Mouse (Mus musculus) CH12.LX (cell line): ENCODE measurements around the gene H2-Q6. TPM values are rescaled to one million over a fixed set of nuclear protein-coding genes. Genes with fewer than 3 reads are reported as not detected.
"Not testable (repeated sequence)": the region's sequence is repeated elsewhere in the genome, so short reads cannot be mapped to it uniquely, and the experiment has no call there.

ENCODE experiments used
- DNase-seq: peaks from one replicate; pipeline ENCODE4 v3.0.0-alpha.2; 2013; ENCODE audit errors: extremely low read depth
- H3K27ac ChIP-seq: 2 replicates; pipeline ENCODE4 v1.5.1; 2012; ENCODE audit warnings: low read depth, mild to moderate bottlenecking, control low read depth, moderate library complexity; ENCODE audit not compliant: insufficient read depth
- H3K27me3 ChIP-seq: replicated peaks from 2 replicates; pipeline ENCODE3; 2012; ENCODE audit warnings: inconsistent platforms
- H3K36me3 ChIP-seq, 2 experiments: replicated peaks in 1 of 2; 2 replicates each; pipeline versions ENCODE3 to v1.6.1; 2012; ENCODE audit warnings: inconsistent platforms in 1 of 2, low read length in 1 of 2, mild to moderate bottlenecking in 1 of 2, mixed read lengths in 1 of 2, moderate library complexity in 1 of 2; ENCODE audit not compliant: control insufficient read depth in 1 of 2, insufficient read depth in 1 of 2
- H3K4me1 ChIP-seq, 2 experiments: 2 replicates each; pipeline ENCODE4 v1.6.1; 2012; ENCODE audit warnings: inconsistent platforms in 1 of 2, moderate library complexity in 1 of 2; ENCODE audit not compliant: insufficient read depth in 2 of 2, control insufficient read depth in 1 of 2
- H3K4me2 ChIP-seq: 2 replicates; pipeline ENCODE4 v1.6.1; 2012; ENCODE audit warnings: low read depth, mild to moderate bottlenecking, control low read depth; ENCODE audit not compliant: poor library complexity, insufficient read depth, severe bottlenecking
- H3K4me3 ChIP-seq, 3 experiments: fragments of 150-350 bp in 1 of 3; sonication (generic) in 1 of 3; replicated peaks in 1 of 3; 2 replicates each; pipeline versions ENCODE3 to v1.5.1; 2011 to 2012; ENCODE audit warnings: low read depth in 2 of 3, low read length in 2 of 3, mild to moderate bottlenecking in 2 of 3, moderate library complexity in 2 of 3, control low read depth in 1 of 3, improper control_type of control experiment in 1 of 3, inconsistent platforms in 1 of 3, mixed read lengths in 1 of 3; ENCODE audit not compliant: poor library complexity in 1 of 3
- H3K79me2 ChIP-seq: replicated peaks from 2 replicates; pipeline ENCODE4 v1.6.1; 2012; ENCODE audit warnings: mild to moderate bottlenecking, moderate library complexity; ENCODE audit not compliant: control insufficient read depth, poor library complexity, insufficient read depth, severe bottlenecking; ENCODE audit errors: extremely low read depth
- H3K9ac ChIP-seq: 2 replicates; pipeline ENCODE4 v1.6.1; 2012; ENCODE audit warnings: low read depth, mild to moderate bottlenecking, control low read depth, moderate library complexity; ENCODE audit not compliant: insufficient read depth
- H3K9me3 ChIP-seq: replicated peaks from 2 replicates; pipeline ENCODE3; 2012; ENCODE audit warnings: low read length, inconsistent platforms, mixed read lengths
- CTCF ChIP-seq, 2 experiments: IDR thresholded peaks in 1 of 2; conservative IDR thresholded peaks in 1 of 2; 2 replicates each; pipeline ENCODE4 v1.5.1; 2011 to 2012; ENCODE audit warnings: low read depth in 2 of 2, low read length in 2 of 2, improper control_type of control experiment in 1 of 2, inconsistent platforms in 1 of 2, mild to moderate bottlenecking in 1 of 2, moderate library complexity in 1 of 2
- POLR2AphosphoS2 ChIP-seq: IDR thresholded peaks from 2 replicates; pipeline ENCODE4 v1.6.1; 2011; ENCODE audit warnings: low read depth, low read length, improper control_type of control experiment
- RAD21 ChIP-seq: IDR thresholded peaks from 2 replicates; pipeline ENCODE4 v1.6.1; 2011; ENCODE audit warnings: low read depth, mild to moderate bottlenecking, low read length, improper control_type of control experiment, moderate library complexity
- SMC3 ChIP-seq: IDR thresholded peaks from 2 replicates; pipeline ENCODE4 v1.6.1; 2011; ENCODE audit warnings: low read depth, low read length, improper control_type of control experiment
- dilution Hi-C: fragments of 300-500 bp; cut with MboI; formaldehyde crosslinking; loops from 2 replicates; pipeline ENCODE4 v1.14.3; 2020; ENCODE audit warnings: low sequenced_read_pairs; ENCODE audit not compliant: extremely low pct_unique_long_range_greater_than_20kb, extremely low pct_ligation_motif_present
- in situ Hi-C: fragments of 300-500 bp; cut with MboI; formaldehyde crosslinking; loops from 3 replicates; pipeline ENCODE4 v1.14.3; 2019; ENCODE audit warnings: low sequenced_read_pairs, low pct_ligation_motif_present, low pct_unique_long_range_greater_than_20kb, mixed read lengths
- polyA plus RNA-seq: library from polyadenylated mRNA; unstranded; fragments of >175 nt; gene quantifications from 2 replicates; pipeline ENCODE4 v1.2.1, GENCODE M21; 2012; ENCODE audit warnings: low read depth; ENCODE audit not compliant: insufficient read length
- total RNA-seq, 2 experiments: library from RNA; depleted of rRNA; stranded (reverse); fragments of 300-350 nt in 1 of 2; fragments of >200 nt in 1 of 2; gene quantifications; 2 replicates each; pipeline ENCODE4 v1.2.3; 2012 to 2014

Gene H2-Q6
- total and polyA plus RNA-seq, 3 experiments: 54.3 to 122 (median 90.3) TPM

GRCm38 (mm10) chr17:35430671-35431070 lies 6.0 kb downstream of the H2-Q6 start:
- H3K4me1 ChIP-seq, dilution Hi-C loops, H3K4me3 ChIP-seq, H3K27ac ChIP-seq, H3K9ac ChIP-seq, in situ Hi-C loops, H3K9me3 ChIP-seq, H3K4me2 ChIP-seq, DNase-seq, H3K79me2 ChIP-seq, H3K27me3 ChIP-seq: not testable (repeated sequence)
- TF ChIP-seq POLR2AphosphoS2: 0 out of 2 replicates have a peak, but pooled peaks have one; percentile 39
- peaks cover 8 to 22% of the 10 kb centered on the region in 2 experiments for H3K36me3 ChIP-seq

- H3K27me3 ChIP-seq, H3K4me2 ChIP-seq, dilution Hi-C loops, H3K9me3 ChIP-seq, H3K4me1 ChIP-seq, H3K79me2 ChIP-seq, DNase-seq, H3K9ac ChIP-seq, H3K4me3 ChIP-seq, in situ Hi-C loops, H3K27ac ChIP-seq: not testable (repeated sequence)
- peaks cover 8 to 17% of the 10 kb centered on the region in 2 experiments for H3K36me3 ChIP-seq
Observed at GRCm38 (mm10) chr17:35432167-35432566, 7.5 kb downstream of the H2-Q6 start.

- H3K4me1 ChIP-seq, H3K27ac ChIP-seq, in situ Hi-C loops, H3K4me2 ChIP-seq, dilution Hi-C loops, H3K4me3 ChIP-seq, H3K36me3 ChIP-seq, H3K79me2 ChIP-seq, H3K9me3 ChIP-seq, H3K27me3 ChIP-seq, H3K9ac ChIP-seq: not testable (repeated sequence)
- TF ChIP-seq SMC3 (peak; percentile 26; the same call in 1 of the 2 replicates), RAD21 (peak; percentile 41), CTCF (conservative IDR thresholded peaks at IDR 0.05 in 1 of 2, IDR thresholded peaks at IDR 0.05 in 1 of 2; ENCODE audit: low read depth in 2 of 2, low read length in 2 of 2) (peak; percentile 59 to 79)
- DNase-seq: peak; percentile 38
Observed at GRCm38 (mm10) chr17:35434836-35435235, 10.2 kb downstream of the H2-Q6 start.

DNA sequence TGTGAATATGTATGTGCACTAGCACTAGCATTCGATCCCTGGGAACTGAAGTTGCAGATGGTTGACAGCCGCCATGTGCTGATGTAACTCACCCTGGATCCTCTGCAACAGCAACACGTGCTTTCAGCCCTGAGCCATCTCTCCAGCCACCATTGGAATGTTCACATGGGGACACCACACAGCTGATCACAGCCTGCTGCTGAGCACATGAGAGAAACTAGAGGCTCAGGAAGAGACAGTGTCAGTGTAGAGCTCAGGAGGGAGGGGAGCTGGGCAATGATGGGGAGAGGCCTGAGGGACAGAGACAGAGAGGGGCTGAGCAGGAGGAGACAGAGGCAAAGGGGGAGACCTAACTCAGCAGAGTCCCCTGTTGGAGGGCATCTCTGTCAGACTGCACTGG lies 10.9 kb downstream of the H2-Q6 start:
- H3K9ac ChIP-seq, H3K4me2 ChIP-seq, H3K79me2 ChIP-seq, DNase-seq, H3K36me3 ChIP-seq, H3K27me3 ChIP-seq, in situ Hi-C loops, H3K4me1 ChIP-seq, H3K9me3 ChIP-seq, H3K27ac ChIP-seq, H3K4me3 ChIP-seq, dilution Hi-C loops: not testable (repeated sequence)

DNA sequence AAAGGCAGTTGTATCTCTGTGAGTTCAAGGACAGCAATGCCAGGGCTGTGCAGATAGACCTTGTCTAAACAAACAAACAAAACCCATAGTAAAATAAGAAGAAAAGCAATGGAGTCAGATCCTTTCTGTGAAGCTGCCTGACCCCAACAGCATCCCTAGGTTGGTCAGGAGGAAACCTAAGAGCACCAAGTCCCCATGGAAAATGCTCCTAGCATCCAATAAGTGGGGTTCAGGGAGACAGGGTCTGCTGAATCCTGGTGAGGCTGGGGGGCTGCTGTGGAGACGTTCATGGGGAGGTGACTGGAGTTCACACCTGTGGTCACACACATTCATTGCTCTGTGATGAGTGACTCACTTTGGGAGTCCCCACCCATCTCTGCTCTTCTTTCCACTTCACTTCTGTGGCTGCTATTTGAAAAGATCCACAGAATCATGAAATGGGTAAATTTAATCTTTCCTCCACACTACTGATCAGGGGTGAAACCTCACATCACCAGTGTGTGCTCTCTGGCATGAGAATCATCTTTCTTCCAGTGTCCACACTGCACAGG lies 12.8 kb downstream of the H2-Q6 start:
- H3K79me2 ChIP-seq, H3K9me3 ChIP-seq, H3K9ac ChIP-seq, dilution Hi-C loops, H3K36me3 ChIP-seq, H3K4me3 ChIP-seq, DNase-seq, H3K4me2 ChIP-seq, H3K4me1 ChIP-seq, in situ Hi-C loops, H3K27me3 ChIP-seq, H3K27ac ChIP-seq: not testable (repeated sequence)

- Histone ChIP-seq H3K4me2 (0 out of 2 replicates have a peak overlapping the region, but pooled peaks have one; percentile 57), H3K4me3 (peak overlapping the region in 1 of 3 experiments; percentile 47), H3K9ac (peak overlapping the region; percentile 34; the same call in 1 of the 2 replicates)
- in situ Hi-C loops, DNase-seq, H3K27me3 ChIP-seq, dilution Hi-C loops, H3K27ac ChIP-seq, H3K4me1 ChIP-seq, H3K36me3 ChIP-seq, H3K9me3 ChIP-seq, H3K79me2 ChIP-seq: not testable (repeated sequence)
Observed at GRCm38 (mm10) chr17:35438395-35438794, 13.7 kb downstream of the H2-Q6 start.
